Mouse (Mus musculus) CD4-positive naive resting alpha-beta T cell, adult 76 days (primary cell): ENCODE data around the gene Cptp. TPM values are rescaled to one million over a fixed set of nuclear protein-coding genes. Genes with fewer than 3 reads are reported as not detected.

Experiments
- total RNA-seq: library from RNA; stranded (reverse); gene quantifications from one replicate; pipeline ENCODE4 v1.2.4, GENCODE M21; 2023

The Cptp gene
- total RNA-seq, result 9.6 TPM

GRCm38 (mm10) chr4:155869317-155870033 is at the start of gene Cptp, which contains the start of gene Ints11:
Gene Cptp, minus strand, starts transcription at chr4:155869440.
Gene Ints11, plus strand, starts transcription at chr4:155869546.

GRCm38 (mm10) chr4:155891551-155892001 is 22.3 kb upstream of the Cptp start, which contains the start of the genes Pusl1 and Acap3:
Gene Pusl1, minus strand, starts transcription at chr4:155891781.
Gene Acap3, plus strand, starts transcription at chr4:155891822.

GRCm38 (mm10) chr4:155863001-155863400 is 6.2 kb downstream of the Cptp start, which contains the start of gene Tas1r3:
Gene Tas1r3, minus strand, starts transcription at chr4:155863362.

GRCm38 (mm10) chr4:155846871-155847578 is 22.2 kb downstream of the Cptp start, which contains the start of gene Dvl1:
Gene Dvl1, plus strand, starts transcription at chr4:155847402.

GRCm38 (mm10) chr4:155839483-155839910 is 29.7 kb downstream of the Cptp start, which contains the start of gene Mxra8:
Gene Mxra8, plus strand, starts transcription at chr4:155839680.

GRCm38 (mm10) chr4:155831205-155831766 is 38.0 kb downstream of the Cptp start, which contains the start of gene Aurkaip1:
Gene Aurkaip1, plus strand, starts transcription at chr4:155831272.

Other genes with a start within 250 kb of the Cptp start
- gene Cdk11b, start 244.6 kb downstream of the Cptp start, total RNA-seq, result 204 TPM
- not detected for gene Gm10563, start 224.0 kb downstream of the Cptp start, total RNA-seq
- gene Mmp23, start 216.1 kb downstream of the Cptp start, total RNA-seq, result not detected
- 35.2 TPM for gene Mib2, start 200.2 kb downstream of the Cptp start, total RNA-seq
- 8.0 TPM for gene Fndc10, start 175.1 kb downstream of the Cptp start, total RNA-seq
- 69.3 TPM for gene Ssu72, start 164.6 kb downstream of the Cptp start, total RNA-seq
- gene Tmem240, start 134.6 kb downstream of the Cptp start, total RNA-seq, result 1.2 TPM
- 52.2 TPM for gene Atad3a, start 108.3 kb downstream of the Cptp start, total RNA-seq
- gene Vwa1, start 94.7 kb downstream of the Cptp start, total RNA-seq, result not detected
- gene Tmem88b, start 83.6 kb downstream of the Cptp start, total RNA-seq, result not detected
- not detected for gene Ankrd65, start 79.0 kb downstream of the Cptp start, total RNA-seq
- gene Mrpl20, start 66.6 kb downstream of the Cptp start, total RNA-seq, result 36.7 TPM
- gene Ccnl2, start 57.0 kb downstream of the Cptp start, total RNA-seq, result 283 TPM
- gene Aurkaip1, start 38.2 kb downstream of the Cptp start, total RNA-seq, result 73.2 TPM
- gene Mxra8, start 29.8 kb downstream of the Cptp start, total RNA-seq, result 3.2 TPM
- gene Dvl1, start 22.0 kb downstream of the Cptp start, total RNA-seq, result 67.2 TPM
- 1.6 TPM for gene Tas1r3, start 6.1 kb downstream of the Cptp start, total RNA-seq
- 49.4 TPM for gene Ints11, start 106 bp upstream of the Cptp start, total RNA-seq
- gene Pusl1, start 22.3 kb upstream of the Cptp start, total RNA-seq, result 33.6 TPM
- gene Acap3, start 22.4 kb upstream of the Cptp start, total RNA-seq, result 46.6 TPM
- 147 TPM for gene Ube2j2, start 74.4 kb upstream of the Cptp start, total RNA-seq
- gene C1qtnf12, start 92.9 kb upstream of the Cptp start, total RNA-seq, result 7.1 TPM
- gene B3galt6, start 123.2 kb upstream of the Cptp start, total RNA-seq, result 4.5 TPM
- gene Sdf4, start 123.4 kb upstream of the Cptp start, total RNA-seq, result 221 TPM
- 33.2 TPM for gene Tnfrsf4, start 144.4 kb upstream of the Cptp start, total RNA-seq
- gene Tnfrsf18, start 156.7 kb upstream of the Cptp start, total RNA-seq, result 59.7 TPM
- not detected for gene Ttll10, start 190.0 kb upstream of the Cptp start, total RNA-seq
- gene 9430015G10Rik, start 240.5 kb upstream of the Cptp start, total RNA-seq, result 37.9 TPM